Mouse (Mus musculus) neural tube, embryonic 13.5 days (tissue): ENCODE measurements at regions not wholly inside any gene's neighbourhood (a gene's known extent, or its start where the extent isn't known, plus 50 kb on each side); places are given as distances from the start of the nearest gene placed in this dataset.
A peak's percentile ranks its signal among the peaks of the same experiment; 100 is the strongest.

ENCODE experiments used
- ATAC-seq: fragments of 200-750 bp; cut with Nextera tagmentation; 2 replicates; pipeline ENCODE4 v1.8.0; 2017; ENCODE audit warnings: low read depth, mild to moderate bottlenecking, moderate TSS enrichment, moderate library complexity
- H3K27ac ChIP-seq: fragments of 300-500 bp; sonication (generic); replicated peaks from 2 replicates; pipeline ENCODE4 v1.5.1; 2015; ENCODE audit warnings: moderate library complexity, mild to moderate bottlenecking, inconsistent platforms
- H3K27me3 ChIP-seq: fragments of 300-500 bp; sonication (generic); 2 replicates; pipeline ENCODE4 v1.6.1; 2015; ENCODE audit warnings: mild to moderate bottlenecking, inconsistent platforms
- H3K36me3 ChIP-seq: fragments of 300-500 bp; sonication (generic); 2 replicates; pipeline ENCODE4 v1.6.1; 2015; ENCODE audit warnings: mild to moderate bottlenecking, inconsistent platforms
- H3K4me1 ChIP-seq: fragments of 300-500 bp; sonication (generic); replicated peaks from 2 replicates; pipeline ENCODE4 v1.6.1; 2015; ENCODE audit warnings: inconsistent platforms
- H3K4me2 ChIP-seq: fragments of 300-500 bp; sonication (generic); 2 replicates; pipeline ENCODE4 v1.6.1; 2015; ENCODE audit warnings: inconsistent platforms, mild to moderate bottlenecking, moderate library complexity
- H3K4me3 ChIP-seq: fragments of 300-500 bp; sonication (generic); 2 replicates; pipeline ENCODE4 v1.5.1; 2015; ENCODE audit warnings: mild to moderate bottlenecking, inconsistent platforms
- H3K9ac ChIP-seq: fragments of 300-500 bp; sonication (generic); 2 replicates; pipeline ENCODE4 v1.6.1; 2015; ENCODE audit warnings: moderate library complexity, mild to moderate bottlenecking, inconsistent platforms
- H3K9me3 ChIP-seq: fragments of 300-500 bp; sonication (generic); 2 replicates; pipeline ENCODE4 v1.6.1; 2016; ENCODE audit warnings: inconsistent platforms
- WGBS: fragments of 180-500 bp; shearing (Covaris S2); methylation state at CpG from one replicate; pipeline ENCODE4 v1.1.7; 2015; 5-methylcytosine and 5-hydroxymethylcytosine counted together

GRCm38 (mm10) chr16:77301270-77302171 is 288.0 kb downstream of the Usp25 start:
- 59% methylated on average over 6 of the region's 6 CpGs for WGBS
- Histone ChIP-seq H3K9me3 (no peaks in the 10 kb centered on the region), H3K4me2 (no peak overlapping the region), H3K27ac (no peak overlapping the region), H3K4me3 (no peak overlapping the region), H3K27me3 (no peaks in the 10 kb centered on the region), H3K9ac (no peak overlapping the region), H3K36me3 (no peaks in the 10 kb centered on the region), H3K4me1 (peaks cover 8% of the 10 kb centered on the region)
- ATAC-seq, result no peak

DNA sequence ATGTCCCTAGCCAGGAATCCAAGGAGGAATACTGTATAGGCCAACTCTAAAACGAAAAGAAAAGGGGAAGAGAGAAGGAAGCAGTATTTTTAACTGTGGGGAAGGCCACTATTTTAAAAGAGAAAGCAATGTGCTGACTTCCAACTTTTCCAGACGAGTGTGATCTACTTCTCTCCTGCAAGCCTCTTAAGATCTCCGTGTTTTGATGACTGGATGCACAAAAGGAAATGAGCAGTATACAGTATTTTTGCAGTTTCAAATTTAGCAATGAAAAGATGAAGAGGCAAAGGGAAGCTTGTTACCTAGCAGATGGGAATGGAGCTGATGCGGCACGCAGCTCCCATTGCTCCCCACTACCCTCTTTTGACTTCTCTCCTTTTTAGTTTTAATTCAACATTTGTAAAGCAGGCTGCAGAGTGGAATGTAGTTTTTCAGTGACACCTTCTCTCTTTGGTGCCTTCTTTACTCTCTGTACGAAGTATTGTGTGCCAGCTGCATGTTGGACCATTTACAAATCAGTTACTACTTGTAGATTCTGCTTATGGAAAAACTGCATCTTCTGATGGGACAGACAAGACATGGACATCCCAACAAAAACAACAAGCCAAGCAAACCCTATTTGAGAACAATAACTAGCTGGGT is 287.2 kb downstream of the Usp25 start:
- H3K4me3 ChIP-seq, result no peak overlapping the region
- 64% methylated on average over 6 of the region's 6 CpGs for WGBS
- no peaks in the 10 kb centered on the region for H3K9me3 ChIP-seq
- H3K36me3 ChIP-seq, result no peaks in the 10 kb centered on the region
- no peaks in the 10 kb centered on the region for H3K27me3 ChIP-seq
- no peak overlapping the region for H3K27ac ChIP-seq
- no peak overlapping the region for H3K4me2 ChIP-seq
- no peak overlapping the region for H3K9ac ChIP-seq
- no peak for ATAC-seq
- peaks cover 8% of the 10 kb centered on the region for H3K4me1 ChIP-seq

- H3K27ac ChIP-seq, result no peak overlapping the region
- no peak for ATAC-seq
- no peak overlapping the region for H3K9ac ChIP-seq
- H3K9me3 ChIP-seq, result no peaks in the 10 kb centered on the region
- H3K4me2 ChIP-seq, result no peak overlapping the region
- no peaks in the 10 kb centered on the region for H3K27me3 ChIP-seq
- WGBS, result 67% methylated on average over 4 of the region's 4 CpGs
- H3K4me3 ChIP-seq, result no peak overlapping the region
- H3K4me1 ChIP-seq, result peaks cover 20% of the 10 kb centered on the region
- H3K36me3 ChIP-seq, result no peaks in the 10 kb centered on the region
Observed at GRCm38 (mm10) chr16:77295574-77296355, 282.3 kb downstream of the Usp25 start.

DNA sequence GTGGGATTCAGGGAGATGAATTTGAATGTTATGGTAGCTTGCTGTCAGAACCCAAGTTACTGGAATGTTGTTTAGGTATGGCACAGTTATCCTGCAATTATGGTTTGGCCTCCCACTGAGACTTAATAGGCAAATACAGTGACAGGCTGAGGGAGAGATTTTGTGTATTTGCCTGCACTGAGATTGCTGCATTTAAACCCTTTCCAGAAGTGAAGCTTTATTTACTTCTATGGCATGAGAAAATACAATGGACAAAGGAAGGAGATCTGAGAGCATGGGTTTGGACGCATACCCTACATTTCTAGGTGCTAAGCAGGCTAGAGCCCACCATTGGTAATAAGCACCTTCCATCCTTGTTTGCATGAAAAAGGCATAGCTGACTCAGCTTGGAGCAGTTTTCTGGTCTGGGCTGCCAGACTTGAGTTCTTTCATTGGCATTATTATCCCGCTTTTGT is 278.8 kb downstream of the Usp25 start:
- ATAC-seq, result peak; percentile 23; the same call in 1 of the 2 replicates
- H3K36me3 ChIP-seq, result no peaks in the 10 kb centered on the region
- H3K27ac ChIP-seq, result peak overlapping the region; percentile 72
- no peak overlapping the region for H3K9ac ChIP-seq
- WGBS, result 76% methylated on average over 2 of the region's 2 CpGs
- no peaks in the 10 kb centered on the region for H3K9me3 ChIP-seq
- no peak overlapping the region for H3K4me3 ChIP-seq
- H3K4me2 ChIP-seq, result peak overlapping the region; percentile 20
- no peaks in the 10 kb centered on the region for H3K27me3 ChIP-seq
- peaks cover 15% of the 10 kb centered on the region for H3K4me1 ChIP-seq

GRCm38 (mm10) chr16:77291723-77292316 is 278.3 kb downstream of the Usp25 start:
- peak overlapping the region; percentile 72 for H3K27ac ChIP-seq
- H3K4me3 ChIP-seq, result no peak overlapping the region
- no peaks in the 10 kb centered on the region for H3K9me3 ChIP-seq
- H3K4me1 ChIP-seq, result peaks cover 15% of the 10 kb centered on the region
- no peak overlapping the region for H3K9ac ChIP-seq
- no peaks in the 10 kb centered on the region for H3K27me3 ChIP-seq
- H3K4me2 ChIP-seq, result peak overlapping the region; percentile 20
- H3K36me3 ChIP-seq, result no peaks in the 10 kb centered on the region
- WGBS, result 66% methylated on average over 8 of the region's 8 CpGs
- ATAC-seq, result no peak

GRCm38 (mm10) chr16:77284205-77284604 is 270.7 kb downstream of the Usp25 start:
- H3K4me2 ChIP-seq, result no peak overlapping the region
- 77% methylated on average over 4 of the region's 4 CpGs for WGBS
- H3K9me3 ChIP-seq, result no peaks in the 10 kb centered on the region
- no peak overlapping the region for H3K9ac ChIP-seq
- H3K36me3 ChIP-seq, result no peaks in the 10 kb centered on the region
- no peak overlapping the region for H3K4me3 ChIP-seq
- H3K27ac ChIP-seq, result no peak overlapping the region
- ATAC-seq, result no peak
- H3K27me3 ChIP-seq, result no peaks in the 10 kb centered on the region
- no peaks in the 10 kb centered on the region for H3K4me1 ChIP-seq

GRCm38 (mm10) chr16:77279916-77280315 is 266.4 kb downstream of the Usp25 start:
- no peak for ATAC-seq
- Histone ChIP-seq H3K9me3 (no peaks in the 10 kb centered on the region), H3K27me3 (no peaks in the 10 kb centered on the region), H3K4me1 (no peaks in the 10 kb centered on the region), H3K9ac (no peak overlapping the region), H3K36me3 (no peaks in the 10 kb centered on the region), H3K27ac (no peak overlapping the region), H3K4me2 (no peak overlapping the region), H3K4me3 (no peak overlapping the region)
- 82% methylated on average over 4 of the region's 4 CpGs for WGBS

- no peak for ATAC-seq
- Histone ChIP-seq H3K4me3 (no peak overlapping the region), H3K9me3 (no peaks in the 10 kb centered on the region), H3K4me1 (no peaks in the 10 kb centered on the region), H3K4me2 (no peak overlapping the region), H3K27ac (no peak overlapping the region), H3K36me3 (no peaks in the 10 kb centered on the region), H3K27me3 (no peaks in the 10 kb centered on the region), H3K9ac (no peak overlapping the region)
- WGBS, result 62% methylated on average over 2 of the region's 2 CpGs
Observed at GRCm38 (mm10) chr16:77279495-77279894, 266.0 kb downstream of the Usp25 start.

DNA sequence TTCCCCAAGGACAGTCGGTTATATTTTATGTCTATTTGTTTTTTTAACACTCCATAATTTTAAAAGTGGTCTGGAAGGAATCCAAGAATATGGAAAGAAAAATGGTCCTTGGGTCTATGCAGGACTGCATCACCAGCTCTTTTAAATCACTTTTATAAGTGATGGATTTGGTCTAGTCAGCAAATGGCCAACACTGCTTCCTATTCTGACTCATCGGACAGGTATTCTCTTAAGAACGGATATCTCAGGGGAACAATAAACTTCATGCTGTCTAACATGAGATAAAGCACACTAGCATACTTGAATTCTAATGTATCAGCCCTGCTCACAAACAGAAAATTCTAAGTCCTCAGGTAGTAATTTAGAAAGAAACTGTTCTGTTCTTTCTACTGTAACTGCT is 259.8 kb downstream of the Usp25 start:
- H3K27ac ChIP-seq, result no peak overlapping the region
- whole genome bisulfite sequencing, result 59% methylated on average over 3 of the region's 3 CpGs
- H3K9me3 ChIP-seq, result no peaks in the 10 kb centered on the region
- no peaks in the 10 kb centered on the region for H3K4me1 ChIP-seq
- no peaks in the 10 kb centered on the region for H3K36me3 ChIP-seq
- no peak for ATAC-seq
- H3K9ac ChIP-seq, result no peak overlapping the region
- no peak overlapping the region for H3K4me2 ChIP-seq
- no peaks in the 10 kb centered on the region for H3K27me3 ChIP-seq
- no peak overlapping the region for H3K4me3 ChIP-seq

DNA sequence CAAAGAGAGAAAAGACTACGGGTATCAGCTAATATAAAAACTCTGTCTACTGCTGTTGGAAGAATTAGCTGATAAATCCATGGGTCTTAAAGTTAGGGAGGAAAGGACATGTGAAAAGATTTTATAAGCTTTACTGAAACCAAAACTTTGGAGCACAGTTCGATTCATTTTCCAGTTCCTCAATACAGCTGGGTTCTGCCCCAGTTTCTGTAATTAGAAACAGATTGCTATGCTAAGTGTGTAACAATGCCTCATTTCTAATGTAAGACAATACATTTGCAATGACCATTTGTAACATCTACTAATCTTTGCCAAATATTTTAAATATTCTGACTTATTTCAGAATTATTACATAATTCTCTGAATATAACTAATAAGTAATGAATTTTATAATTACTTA is 255.4 kb downstream of the Usp25 start:
- Histone ChIP-seq H3K36me3 (no peaks in the 10 kb centered on the region), H3K9ac (no peak overlapping the region), H3K9me3 (no peaks in the 10 kb centered on the region), H3K4me3 (no peak overlapping the region), H3K27ac (no peak overlapping the region), H3K4me2 (no peak overlapping the region), H3K4me1 (0 out of 2 replicates have a peak, but pooled peaks cover 3% of the 10 kb centered on the region), H3K27me3 (no peaks in the 10 kb centered on the region)
- 86% methylated on average over 2 of the region's 2 CpGs for WGBS
- ATAC-seq, result no peak

DNA sequence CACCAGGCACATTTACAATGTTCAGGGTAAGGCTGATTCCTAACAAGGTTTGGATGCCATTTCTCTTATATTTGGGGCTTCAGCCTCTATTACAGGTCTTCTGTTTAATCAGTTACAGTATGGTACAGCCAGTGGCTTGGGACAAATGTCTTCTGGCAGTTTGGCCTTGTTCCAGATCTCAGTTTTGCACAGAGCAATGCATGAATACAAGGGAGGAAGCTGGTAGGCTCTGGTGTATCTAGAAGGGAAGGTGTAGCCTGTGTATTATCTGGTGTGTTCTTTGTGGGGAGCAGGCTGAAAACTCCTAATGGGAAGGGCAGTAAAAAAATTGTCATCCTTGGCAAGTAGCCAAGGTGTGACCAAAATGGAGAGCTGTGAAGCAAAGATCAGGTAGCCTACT is 254.2 kb downstream of the Usp25 start:
- Histone ChIP-seq H3K27ac (no peak overlapping the region), H3K36me3 (no peaks in the 10 kb centered on the region), H3K4me3 (no peak overlapping the region), H3K4me1 (0 out of 2 replicates have a peak, but pooled peaks cover 3% of the 10 kb centered on the region), H3K4me2 (no peak overlapping the region), H3K9ac (no peak overlapping the region), H3K27me3 (no peaks in the 10 kb centered on the region), H3K9me3 (no peaks in the 10 kb centered on the region)
- no peak for ATAC-seq

DNA sequence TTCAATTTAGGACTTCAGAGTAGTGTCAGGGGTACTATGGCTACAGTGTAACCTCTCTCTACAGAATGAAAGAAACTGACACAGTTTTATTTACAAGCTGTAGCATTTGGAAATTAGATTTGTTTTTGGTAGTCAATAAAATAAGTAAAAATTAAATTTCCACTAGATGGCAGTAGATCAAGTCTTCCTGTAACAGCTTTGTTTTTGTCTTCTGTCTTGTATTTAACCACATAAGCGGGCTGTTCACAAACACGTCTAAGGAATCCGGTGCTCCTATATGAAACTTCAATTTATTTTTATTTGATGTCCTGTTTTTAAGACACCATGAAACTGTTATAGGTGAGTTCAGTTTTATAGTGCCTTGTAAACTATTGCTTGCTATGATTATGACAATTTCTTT is 238.8 kb downstream of the Usp25 start:
- no peak overlapping the region for H3K4me3 ChIP-seq
- 47% methylated on average over 3 of the region's 3 CpGs for WGBS
- no peaks in the 10 kb centered on the region for H3K9me3 ChIP-seq
- no peak overlapping the region for H3K9ac ChIP-seq
- H3K27me3 ChIP-seq, result no peaks in the 10 kb centered on the region
- no peak for ATAC-seq
- 0 out of 2 replicates have a peak, but pooled peaks cover 5% of the 10 kb centered on the region for H3K36me3 ChIP-seq
- no peak overlapping the region for H3K27ac ChIP-seq
- H3K4me1 ChIP-seq, result peaks cover 12% of the 10 kb centered on the region
- H3K4me2 ChIP-seq, result no peak overlapping the region
